Comparison of ENCODE assay signal across 7 mouse cellular contexts in the genomic region with DNA sequence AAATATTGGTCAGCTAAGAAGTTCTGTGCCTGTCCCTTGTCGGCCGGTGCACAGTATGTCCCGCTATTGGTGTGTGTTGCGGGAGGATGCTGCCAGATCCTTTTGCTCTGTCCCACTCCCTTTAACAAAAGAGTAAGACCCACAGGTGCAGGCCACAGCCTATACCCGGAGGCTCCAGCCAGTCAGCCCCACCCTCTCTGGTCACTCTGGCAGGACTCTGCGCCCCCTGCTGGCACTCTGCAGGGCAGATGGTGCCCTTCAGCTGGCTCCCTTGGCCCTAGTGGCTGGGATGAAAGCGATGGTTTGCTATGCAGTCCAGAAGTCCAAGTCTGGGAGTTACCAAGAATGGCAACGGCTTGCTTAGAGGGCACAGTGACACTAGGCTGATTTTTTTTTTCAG. TPM values are rescaled to one million over a fixed set of nuclear protein-coding genes. Genes with fewer than 3 reads are reported as not detected.
DNase-seq lines count a peak whose midpoint lies in the region; ATAC-seq lines count a peak whose summit lies in the region.

No protein-coding gene starts in this region.

- H3K9me3 ChIP-seq in intestine, embryonic 14.5 days (ENCODE audit: control insufficient read depth, low read length) = no peaks in the 10 kb centered on the region
- H3K9me3 ChIP-seq in limb, embryonic 11.5 days (ENCODE audit: control insufficient read depth, low read length) = no peaks in the 10 kb centered on the region
- H3K9me3 ChIP-seq in midbrain, embryonic 14.5 days (ENCODE audit: control insufficient read depth, low read length) = no peaks in the 10 kb centered on the region

- DNase-seq in adrenal gland, adult 2 months = peak; percentile 91
- peak; percentile 91 for DNase-seq in embryo, embryonic 10 days (ENCODE audit: low spot score)
- peak; percentile 67 for DNase-seq in gastrocnemius, postnatal 25 days
- peak; percentile 83 for DNase-seq in intestine, embryonic 14.5 days (ENCODE audit: low spot score)
- DNase-seq in limb, embryonic 11.5 days (ENCODE audit: low spot score) = peak; percentile 89
- peak; percentile 80 for DNase-seq in midbrain, embryonic 14.5 days
- DNase-seq in spleen, adult 12 weeks (ENCODE audit: low spot score) = peak; percentile 45

- no peak overlapping the region for H3K4me3 ChIP-seq in intestine, embryonic 14.5 days (ENCODE audit: low read depth, low read length)
- no peak overlapping the region for H3K4me3 ChIP-seq in limb, embryonic 11.5 days (ENCODE audit: low read depth, low read length)
- no peak overlapping the region for H3K4me3 ChIP-seq in midbrain, embryonic 14.5 days (replicated peaks; ENCODE audit: low read depth, low read length)

- 29% methylated on average over 8 of the region's 8 CpGs for WGBS in intestine, embryonic 14.5 days
- WGBS in limb, embryonic 11.5 days = 33% methylated on average over 8 of the region's 8 CpGs
- 23% methylated on average over 8 of the region's 8 CpGs for WGBS in midbrain, embryonic 14.5 days

- H3K27me3 ChIP-seq in intestine, embryonic 14.5 days (replicated peaks; ENCODE audit: control insufficient read depth, insufficient read depth, low read length) = 0 out of 2 replicates have a peak, but pooled peaks cover 5% of the 10 kb centered on the region
- no peaks in the 10 kb centered on the region; the same call in 1 of the 2 replicates for H3K27me3 ChIP-seq in limb, embryonic 11.5 days (ENCODE audit: control insufficient read depth, insufficient read depth, low read length)
- H3K27me3 ChIP-seq in midbrain, embryonic 14.5 days (ENCODE audit: control insufficient read depth, insufficient read depth, low read length) = peaks cover 7% of the 10 kb centered on the region

- H3K9ac ChIP-seq in intestine, embryonic 14.5 days (ENCODE audit: low read length) = no peak overlapping the region
- no peak overlapping the region for H3K9ac ChIP-seq in limb, embryonic 11.5 days (ENCODE audit: low read length)
- no peak overlapping the region for H3K9ac ChIP-seq in midbrain, embryonic 14.5 days (replicated peaks; ENCODE audit: low read length)

- H3K27ac ChIP-seq in intestine, embryonic 14.5 days (ENCODE audit: low read depth) = no peak overlapping the region
- H3K27ac ChIP-seq in limb, embryonic 11.5 days (replicated peaks; ENCODE audit: low read depth, low read length) = no peak overlapping the region
- no peak overlapping the region for H3K27ac ChIP-seq in midbrain, embryonic 14.5 days (replicated peaks; ENCODE audit: low read depth, low read length)

- H3K36me3 ChIP-seq in intestine, embryonic 14.5 days (ENCODE audit: control insufficient read depth, insufficient read depth, low read length) = no peaks in the 10 kb centered on the region
- no peaks in the 10 kb centered on the region for H3K36me3 ChIP-seq in limb, embryonic 11.5 days (ENCODE audit: control insufficient read depth, insufficient read depth, low read length)
- H3K36me3 ChIP-seq in midbrain, embryonic 14.5 days (ENCODE audit: control insufficient read depth, insufficient read depth, low read length) = no peaks in the 10 kb centered on the region

- peak; percentile 78 for ATAC-seq in intestine, embryonic 14.5 days (replicated peaks; ENCODE audit: low FRiP score, low TSS enrichment, low read depth)
- ATAC-seq in limb, embryonic 11.5 days (ENCODE audit: insufficient number of reproducible peaks, low FRiP score, low TSS enrichment, low read depth) = no peak
- ATAC-seq in midbrain, embryonic 14.5 days (ENCODE audit: low FRiP score, low TSS enrichment) = peak; percentile 63; the same call in 1 of the 2 replicates

- H3K4me2 ChIP-seq in intestine, embryonic 14.5 days (ENCODE audit: low read length) = no peak overlapping the region; the same call in 1 of the 2 replicates
- H3K4me2 ChIP-seq in limb, embryonic 11.5 days (ENCODE audit: low read depth, severe bottlenecking) = no peak overlapping the region
- no peak overlapping the region for H3K4me2 ChIP-seq in midbrain, embryonic 14.5 days (ENCODE audit: low read length)

- peaks cover 3% of the 10 kb centered on the region; the same call in 1 of the 2 replicates for H3K4me1 ChIP-seq in intestine, embryonic 14.5 days (replicated peaks; ENCODE audit: control insufficient read depth, insufficient read depth, low read length)
- H3K4me1 ChIP-seq in limb, embryonic 11.5 days (ENCODE audit: control insufficient read depth, insufficient read depth, low read length) = peaks cover 7% of the 10 kb centered on the region
- no peaks in the 10 kb centered on the region for H3K4me1 ChIP-seq in midbrain, embryonic 14.5 days (ENCODE audit: control insufficient read depth, insufficient read depth, low read length)

RNA-seq across cellular contexts. Expression of gene Ldhal6b, which starts 15.9 kb away (rescaled TPM):
- total RNA-seq in adrenal gland, adult 2 months (2021) = under 1 TPM; 0.59 to 0.72 TPM
- 0.11 and 0.50 TPM in 2 replicates for polyA plus RNA-seq in adrenal gland, adult 2 months (2012; rRNA removed)
- under 1 TPM in 1 of 2 experiments, not detected in 1; 0.48 TPM for total RNA-seq in gastrocnemius, postnatal 25 days (2021)
- 0.14 TPM in 1 of 2 replicates, not detected in the other for polyA plus RNA-seq in intestine, embryonic 14.5 days (2014; fragmentation: Nextera tagmentation; extraction: Ambion mirVana)
- not detected in 2 replicates for polyA plus RNA-seq in limb, embryonic 11.5 days (2014; fragmentation: Nextera tagmentation; extraction: Ambion mirVana)
- not detected in 2 replicates for polyA plus RNA-seq in midbrain, embryonic 14.5 days (2014; fragmentation: Nextera tagmentation; extraction: Ambion mirVana)

RNA-seq across cellular contexts. Expression of gene Tmem242, which starts 37.4 kb away (rescaled TPM):
- 100 to 1,000 TPM; 107 to 142 TPM for total RNA-seq in adrenal gland, adult 2 months (2021)
- 4.9 and 10.6 TPM in 2 replicates for polyA plus RNA-seq in adrenal gland, adult 2 months (2012; rRNA removed)
- total RNA-seq in gastrocnemius, postnatal 25 days (2021) = 100 to 1,000 TPM; 139 to 141 TPM
- polyA plus RNA-seq in intestine, embryonic 14.5 days (2014; fragmentation: Nextera tagmentation; extraction: Ambion mirVana) = 124 and 135 TPM in 2 replicates
- 141 and 175 TPM in 2 replicates for polyA plus RNA-seq in limb, embryonic 11.5 days (2014; fragmentation: Nextera tagmentation; extraction: Ambion mirVana)
- polyA plus RNA-seq in midbrain, embryonic 14.5 days (2014; fragmentation: Nextera tagmentation; extraction: Ambion mirVana) = 110 and 121 TPM in 2 replicates
